Mouse (Mus musculus): Measurements from ENCODE around the gene Gdf15. TPM values are rescaled to one million over a fixed set of nuclear protein-coding genes. Genes with fewer than 3 reads are reported as not detected.
A peak's percentile ranks its signal among the peaks of the same experiment; 100 is the strongest.
"Not testable (repeated sequence)": the region's sequence is repeated elsewhere in the genome, so short reads cannot be mapped to it uniquely, and the experiment has no call there.

Gene Gdf15
- polyA plus RNA-seq, 1 experiment from 2014 or later, result 0.19 TPM

GRCm38 (mm10) chr8:70598283-70598682, 34.0 kb downstream of the Gdf15 start:
- peak; percentile 3; the same call in 1 of the 2 replicates for ATAC-seq (replicated peaks)
- Histone ChIP-seq H3K4me2 (peak overlapping the region; percentile 59), H3K27me3 (replicated peaks) (no peaks in the 10 kb centered on the region), H3K4me1 (peaks cover 71% of the 10 kb centered on the region), H3K36me3 (replicated peaks) (no peaks in the 10 kb centered on the region), H3K9me3 (no peaks in the 10 kb centered on the region), H3K4me3 (peak overlapping the region; percentile 34), H3K9ac (peak overlapping the region; percentile 43; the same call in 1 of the 2 replicates), H3K27ac (peak overlapping the region; percentile 25; the same call in 1 of the 2 replicates)
- WGBS, result 3% methylated on average over 29 of the region's 29 CpGs

DNA sequence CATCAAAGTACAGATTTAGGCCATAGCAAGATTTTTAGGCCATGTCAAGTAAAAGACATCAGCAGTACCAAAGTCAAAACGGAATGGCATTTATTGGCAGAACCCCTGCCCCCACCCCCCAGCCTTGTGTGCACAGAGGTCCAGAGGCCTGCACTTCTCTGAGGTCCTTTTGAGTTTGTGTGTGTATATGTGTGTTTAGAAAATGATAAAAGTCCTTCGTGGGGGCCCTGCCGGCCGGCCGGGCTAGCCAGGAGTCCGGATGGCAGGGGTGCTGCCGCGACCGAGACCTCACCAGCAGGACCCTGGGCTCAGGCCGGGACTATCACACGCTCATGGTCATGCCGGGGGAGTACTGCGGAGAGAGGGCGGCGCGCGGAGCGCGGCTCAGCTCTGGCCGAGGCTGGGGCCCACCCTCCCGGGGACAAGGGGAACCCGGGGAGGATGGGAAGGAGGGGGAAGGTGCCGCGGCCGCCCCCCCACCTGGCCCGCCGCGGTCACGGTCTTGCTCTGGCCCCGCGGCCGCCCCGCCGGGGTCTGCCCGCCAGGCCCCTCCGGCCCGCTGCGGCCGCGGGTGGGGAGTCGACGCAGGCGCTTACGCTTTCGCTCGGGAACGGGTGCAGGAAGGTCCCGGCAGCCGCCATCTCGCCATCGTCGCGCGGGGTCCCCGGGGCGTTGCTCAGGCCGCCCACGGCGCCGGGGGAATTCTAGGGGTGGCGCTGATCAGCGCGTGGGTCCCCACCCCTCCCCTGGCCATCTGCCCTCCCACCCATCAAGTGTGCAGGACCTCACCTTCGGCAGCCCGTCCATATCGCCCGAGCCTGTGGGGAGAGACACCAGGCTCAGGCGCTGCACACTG, 34.6 kb downstream of the Gdf15 start:
- WGBS, result 10% methylated on average over 59 of the region's 68 CpGs
- Histone ChIP-seq H3K9ac (peak overlapping the region; percentile 43), H3K36me3 (replicated peaks) (no peaks in the 10 kb centered on the region), H3K27ac (peak overlapping the region; percentile 25; the same call in 1 of the 2 replicates), H3K4me3 (peak overlapping the region; percentile 34), H3K27me3 (replicated peaks) (no peaks in the 10 kb centered on the region), H3K9me3 (no peaks in the 10 kb centered on the region), H3K4me1 (peaks cover 71% of the 10 kb centered on the region), H3K4me2 (peak overlapping the region; percentile 59)
- ATAC-seq (replicated peaks), result no peak

GRCm38 (mm10) chr8:70596775-70597416, 35.4 kb downstream of the Gdf15 start:
- no peaks in the 10 kb centered on the region for H3K9me3 ChIP-seq
- ATAC-seq (replicated peaks), result no peak
- H3K27ac ChIP-seq, result no peak overlapping the region
- H3K9ac ChIP-seq, result no peak overlapping the region
- peaks cover 71% of the 10 kb centered on the region for H3K4me1 ChIP-seq
- H3K4me3 ChIP-seq, result no peak overlapping the region
- 83% methylated on average over 17 of the region's 17 CpGs for WGBS
- no peaks in the 10 kb centered on the region for H3K27me3 ChIP-seq (replicated peaks)
- no peaks in the 10 kb centered on the region for H3K36me3 ChIP-seq (replicated peaks)
- peak overlapping the region; percentile 59 for H3K4me2 ChIP-seq

GRCm38 (mm10) chr8:70596216-70596615, 36.0 kb downstream of the Gdf15 start:
- H3K27ac ChIP-seq, result no peak overlapping the region
- H3K4me3 ChIP-seq, result no peak overlapping the region
- 95% methylated on average over 18 of the region's 18 CpGs for WGBS
- H3K27me3 ChIP-seq (replicated peaks), result no peaks in the 10 kb centered on the region
- H3K36me3 ChIP-seq (replicated peaks), result no peaks in the 10 kb centered on the region
- no peak overlapping the region; the same call in 1 of the 2 replicates for H3K4me2 ChIP-seq
- peaks cover 65% of the 10 kb centered on the region for H3K4me1 ChIP-seq
- H3K9ac ChIP-seq, result no peak overlapping the region
- no peak for ATAC-seq (replicated peaks)
- H3K9me3 ChIP-seq, result no peaks in the 10 kb centered on the region

DNA sequence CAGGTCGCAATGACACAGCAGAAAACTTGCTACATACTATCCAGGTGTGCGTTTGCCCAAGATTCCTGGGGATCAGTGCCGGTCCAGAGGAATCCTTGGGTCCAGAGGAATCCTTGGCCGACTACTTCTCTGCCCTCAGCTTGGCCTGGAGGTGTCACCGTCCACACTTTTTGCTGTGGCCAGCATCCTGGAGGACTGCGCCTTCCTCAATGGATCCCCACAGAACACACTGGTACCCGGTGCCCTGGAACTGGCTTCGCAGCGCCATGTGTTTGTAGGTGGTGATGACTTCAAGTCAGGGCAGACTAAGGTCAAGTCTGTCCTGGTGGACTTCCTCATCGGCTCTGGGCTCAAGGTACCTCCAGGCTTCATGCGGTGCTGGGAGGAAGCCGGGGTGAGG, 36.4 kb downstream of the Gdf15 start:
- H3K4me2 ChIP-seq, result peak overlapping the region; percentile 91; the same call in 1 of the 2 replicates
- H3K4me1 ChIP-seq, result peaks cover 61% of the 10 kb centered on the region
- H3K36me3 ChIP-seq (replicated peaks), result peaks cover 1% of the 10 kb centered on the region; the same call in 1 of the 2 replicates
- WGBS, result 95% methylated on average over 12 of the region's 12 CpGs
- no peak overlapping the region for H3K4me3 ChIP-seq
- no peaks in the 10 kb centered on the region for H3K9me3 ChIP-seq
- H3K27ac ChIP-seq, result no peak overlapping the region
- no peak for ATAC-seq (replicated peaks)
- no peak overlapping the region for H3K9ac ChIP-seq
- H3K27me3 ChIP-seq (replicated peaks), result no peaks in the 10 kb centered on the region

DNA sequence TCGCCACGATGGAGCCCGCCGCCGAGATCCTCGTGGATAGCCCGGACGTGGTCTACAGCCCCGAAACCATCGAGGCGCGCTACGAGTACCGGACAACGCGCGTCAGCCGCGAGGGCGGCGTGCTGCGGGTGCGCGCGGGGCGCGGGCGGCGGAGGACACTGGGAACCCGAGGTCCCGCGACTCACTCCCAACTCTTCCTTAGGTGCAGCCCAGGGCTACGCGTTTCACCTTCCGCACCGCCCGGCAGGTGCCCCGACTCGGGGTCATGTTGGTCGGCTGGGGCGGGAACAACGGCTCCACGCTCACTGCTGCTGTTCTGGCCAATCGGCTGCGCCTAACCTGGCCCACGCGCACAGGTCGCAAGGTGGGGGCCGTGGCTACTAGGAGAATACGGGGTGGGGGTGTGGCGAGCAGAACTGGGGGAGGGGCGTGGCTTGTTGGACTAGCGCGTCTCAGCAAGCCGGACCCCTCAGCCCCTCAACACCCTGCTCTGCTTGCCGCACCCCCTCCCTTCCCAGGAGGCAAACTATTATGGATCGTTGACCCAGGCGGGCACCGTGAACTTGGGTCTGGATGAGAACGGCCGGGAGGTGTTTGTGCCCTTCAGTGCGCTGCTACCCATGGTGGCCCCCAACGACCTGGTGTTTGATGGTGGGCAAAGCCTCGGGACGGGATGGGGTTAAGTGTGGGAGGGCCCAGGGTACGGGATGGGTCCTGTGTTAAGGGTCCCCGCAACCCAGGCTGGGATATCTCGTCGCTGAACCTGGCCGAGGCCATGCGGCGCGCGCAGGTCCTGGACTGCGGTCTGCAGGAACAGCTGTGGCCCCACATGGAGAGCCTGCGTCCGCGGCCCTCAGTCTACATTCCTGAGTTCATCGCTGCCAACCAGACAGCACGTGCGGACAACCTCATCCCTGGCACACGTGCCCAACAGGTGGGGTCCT, 37.4 kb downstream of the Gdf15 start:
- peak overlapping the region; percentile 61 for H3K4me3 ChIP-seq
- peak overlapping the region; percentile 75 for H3K27ac ChIP-seq
- H3K4me1 ChIP-seq, result peaks cover 51% of the 10 kb centered on the region
- peaks cover 4% of the 10 kb centered on the region; the same call in 1 of the 2 replicates for H3K36me3 ChIP-seq (replicated peaks)
- H3K27me3 ChIP-seq (replicated peaks), result no peaks in the 10 kb centered on the region
- WGBS, result 11% methylated on average over 82 of the region's 82 CpGs
- H3K9ac ChIP-seq, result peak overlapping the region; percentile 58
- H3K4me2 ChIP-seq, result peak overlapping the region; percentile 91
- H3K9me3 ChIP-seq, result no peaks in the 10 kb centered on the region
- ATAC-seq (replicated peaks), result peak; percentile 31

GRCm38 (mm10) chr8:70593961-70594609, 38.2 kb downstream of the Gdf15 start, which contains the start of gene Isyna1:
Isyna1 (plus strand) TSS chr8:70594373.
- H3K9ac ChIP-seq, result peak within 1 kb of the TSS; percentile 58
- peaks cover 6% of the 10 kb centered on the region; the same call in 1 of the 2 replicates for H3K36me3 ChIP-seq (replicated peaks)
- peaks cover 43% of the 10 kb centered on the region for H3K4me1 ChIP-seq
- H3K4me3 ChIP-seq, result peak within 1 kb of the TSS; percentile 61
- WGBS, result under 1% methylated on average over 38 of the region's 40 CpGs
- ATAC-seq (replicated peaks), result peak; percentile 85
- no peaks in the 10 kb centered on the region for H3K27me3 ChIP-seq (replicated peaks)
- peak within 1 kb of the TSS; percentile 75 for H3K27ac ChIP-seq
- peak within 1 kb of the TSS; percentile 91 for H3K4me2 ChIP-seq
- no peaks in the 10 kb centered on the region for H3K9me3 ChIP-seq

GRCm38 (mm10) chr8:70593173-70593572, 39.1 kb downstream of the Gdf15 start:
- H3K9me3 ChIP-seq, result no peaks in the 10 kb centered on the region
- no peak for ATAC-seq (replicated peaks)
- WGBS, result 48% methylated on average over 8 of the region's 8 CpGs
- no peaks in the 10 kb centered on the region for H3K27me3 ChIP-seq (replicated peaks)
- H3K4me2 ChIP-seq, result peak overlapping the region; percentile 91
- no peak overlapping the region for H3K9ac ChIP-seq
- peaks cover 34% of the 10 kb centered on the region for H3K4me1 ChIP-seq
- H3K36me3 ChIP-seq (replicated peaks), result peaks cover 12% of the 10 kb centered on the region; the same call in 1 of the 2 replicates
- H3K27ac ChIP-seq, result peak overlapping the region; percentile 75; the same call in 1 of the 2 replicates
- no peak overlapping the region for H3K4me3 ChIP-seq

DNA sequence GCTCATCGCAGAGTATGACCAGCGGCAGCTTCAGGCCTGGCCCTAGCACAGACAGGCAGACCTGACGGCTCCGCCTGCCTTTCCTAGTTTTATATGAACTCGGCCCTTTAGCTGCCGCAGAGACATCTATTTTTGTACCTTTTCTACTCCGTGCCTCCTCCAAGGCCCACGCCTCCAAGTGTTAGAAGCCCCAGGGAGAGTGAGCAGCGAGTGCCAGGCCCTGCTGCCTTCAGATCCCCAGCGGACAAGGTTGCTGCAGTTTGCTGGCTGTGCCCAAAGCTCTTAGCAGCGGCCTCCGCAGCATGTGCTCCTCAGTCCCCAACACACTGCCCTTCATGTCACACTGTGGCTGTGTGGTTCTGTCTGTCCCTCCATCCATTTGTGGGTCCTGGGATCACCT, 40.7 kb downstream of the Gdf15 start:
- 90% methylated on average over 12 of the region's 12 CpGs for WGBS
- H3K36me3 ChIP-seq (replicated peaks), result peaks cover 23% of the 10 kb centered on the region; the same call in 1 of the 2 replicates

DNA sequence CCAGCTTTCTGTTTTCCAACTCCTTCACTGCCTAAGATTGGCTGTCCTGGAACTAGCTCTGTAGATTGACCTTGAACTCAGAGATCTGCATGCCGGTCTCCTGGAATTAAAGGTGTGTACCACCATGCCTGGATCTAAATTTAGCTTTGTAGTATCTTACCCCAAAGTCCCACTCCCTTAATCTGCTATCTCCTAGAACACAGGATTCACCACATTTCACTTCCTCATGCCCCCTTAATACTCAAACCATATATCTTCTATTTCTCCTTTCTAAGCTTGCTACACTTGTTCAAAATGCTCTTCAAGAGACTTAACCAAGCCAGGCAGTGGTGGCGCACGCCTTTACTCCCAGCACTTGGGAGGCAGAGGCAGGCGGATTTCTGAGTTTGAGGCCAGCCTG, 44.3 kb downstream of the Gdf15 start:
- not testable (repeated sequence) for H3K9ac ChIP-seq; H3K27ac ChIP-seq; H3K4me3 ChIP-seq; H3K27me3 ChIP-seq (replicated peaks); H3K9me3 ChIP-seq; ATAC-seq (replicated peaks); H3K4me1 ChIP-seq; H3K4me2 ChIP-seq
- 97% methylated on average over 4 of the region's 4 CpGs for WGBS
- peaks cover 42% of the 10 kb centered on the region; the same call in 1 of the 2 replicates for H3K36me3 ChIP-seq (replicated peaks)

More for the DNA sequence above, 40.7 kb downstream of the Gdf15 start:
- Histone ChIP-seq H3K9me3 (no peaks in the 10 kb centered on the region), H3K27ac (no peak overlapping the region), H3K9ac (no peak overlapping the region), H3K4me3 (no peak overlapping the region), H3K27me3 (replicated peaks) (no peaks in the 10 kb centered on the region), H3K4me1 (peaks cover 19% of the 10 kb centered on the region), H3K4me2 (no peak overlapping the region)
- ATAC-seq (replicated peaks), result no peak

DNA sequence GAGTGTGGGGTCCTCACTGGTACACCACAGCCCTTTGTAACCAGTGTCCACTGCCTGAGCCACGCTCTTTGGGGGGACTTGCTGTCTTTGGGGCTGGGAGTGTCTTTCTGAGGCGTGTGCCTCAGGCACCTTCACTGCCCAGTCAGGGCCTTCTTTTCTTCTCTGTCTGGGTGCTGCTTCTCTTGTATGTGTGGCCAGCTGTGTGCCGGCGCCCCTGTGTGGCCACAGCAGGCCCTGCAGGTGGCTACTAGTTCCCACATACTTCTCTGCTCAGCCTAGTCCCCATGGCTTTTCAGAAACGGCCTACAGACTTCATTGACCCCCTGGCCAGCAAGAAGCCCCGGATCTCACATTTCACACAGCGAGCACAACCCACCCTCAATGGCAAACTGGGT, 47.0 kb downstream of the Gdf15 start:
- H3K27ac ChIP-seq, result 0 out of 2 replicates have a peak overlapping the region, but pooled peaks have one; percentile 6
- H3K4me2 ChIP-seq, result no peak overlapping the region
- no peaks in the 10 kb centered on the region for H3K27me3 ChIP-seq (replicated peaks)
- 34% methylated on average over 7 of the region's 7 CpGs for WGBS
- peak; percentile 50 for ATAC-seq (replicated peaks)
- no peak overlapping the region for H3K4me3 ChIP-seq
- H3K36me3 ChIP-seq (replicated peaks), result peaks cover 56% of the 10 kb centered on the region
- H3K9me3 ChIP-seq, result no peaks in the 10 kb centered on the region
- H3K4me1 ChIP-seq, result no peaks in the 10 kb centered on the region
- H3K9ac ChIP-seq, result no peak overlapping the region
